Mouse (Mus musculus) neural tube, embryonic 12.5 days (tissue): ENCODE data around the gene Rybp. TPM values are rescaled to one million over a fixed set of nuclear protein-coding genes. Genes with fewer than 3 reads are reported as not detected.

ENCODE experiments used
- ATAC-seq: fragments of 200-750 bp; cut with Nextera tagmentation; 2 replicates; pipeline ENCODE4 v1.8.0; 2017; ENCODE audit warnings: low read depth, mild to moderate bottlenecking, moderate TSS enrichment, moderate library complexity; ENCODE audit not compliant: low FRiP score
- H3K27ac ChIP-seq: fragments of 300-500 bp; sonication (generic); 2 replicates; pipeline ENCODE4 v1.5.1; 2016
- H3K27me3 ChIP-seq: fragments of 300-500 bp; sonication (generic); replicated peaks from 2 replicates; pipeline ENCODE4 v1.6.1; 2016; ENCODE audit warnings: mild to moderate bottlenecking
- H3K36me3 ChIP-seq: fragments of 300-500 bp; sonication (generic); 2 replicates; pipeline ENCODE4 v1.6.1; 2016; ENCODE audit warnings: mild to moderate bottlenecking
- H3K4me1 ChIP-seq: fragments of 300-500 bp; sonication (generic); 2 replicates; pipeline ENCODE4 v1.6.1; 2016
- H3K4me2 ChIP-seq: fragments of 300-500 bp; sonication (generic); replicated peaks from 2 replicates; pipeline ENCODE4 v1.6.1; 2016; ENCODE audit warnings: mild to moderate bottlenecking
- H3K4me3 ChIP-seq: fragments of 300-500 bp; sonication (generic); 2 replicates; pipeline ENCODE4 v1.5.1; 2016
- H3K9ac ChIP-seq: fragments of 300-500 bp; sonication (generic); 2 replicates; pipeline ENCODE4 v1.6.1; 2016; ENCODE audit warnings: mild to moderate bottlenecking
- H3K9me3 ChIP-seq: fragments of 300-500 bp; sonication (generic); 2 replicates; pipeline ENCODE4 v1.6.1; 2016; ENCODE audit warnings: mild to moderate bottlenecking
- WGBS: fragments of 180-500 bp; shearing (Covaris S2); methylation state at CpG from one replicate; pipeline ENCODE4 v1.1.7; 2016; 5-methylcytosine and 5-hydroxymethylcytosine counted together
- polyA plus RNA-seq: library from polyadenylated mRNA; unstranded; fragments of >200 nt; fragmentation: Nextera tagmentation; extraction: Ambion mirVana; gene quantifications from 2 replicates; pipeline ENCODE4 v1.2.1, GENCODE M21; 2016

Rybp gene
- polyA plus RNA-seq, 1 experiment from 2014 or later, result 18.5 TPM

- Histone ChIP-seq H3K4me2 (no peak overlapping the region), H3K4me3 (no peak overlapping the region), H3K9ac (no peak overlapping the region), H3K27me3 (peaks cover 22% of the 10 kb centered on the region; the same call in 1 of the 2 replicates), H3K9me3 (no peaks in the 10 kb centered on the region), H3K4me1 (peaks cover 46% of the 10 kb centered on the region), H3K36me3 (no peaks in the 10 kb centered on the region), H3K27ac (no peak overlapping the region)
- WGBS, result 63% methylated on average over 6 of the region's 6 CpGs
- ATAC-seq, result no peak
Measured at GRCm38 (mm10) chr6:100215809-100216208, 71.5 kb downstream of the Rybp start.

GRCm38 (mm10) chr6:100214132-100214913, 73.0 kb downstream of the Rybp start:
- Histone ChIP-seq H3K9me3 (no peaks in the 10 kb centered on the region), H3K27me3 (peaks cover 28% of the 10 kb centered on the region; the same call in 1 of the 2 replicates), H3K4me2 (no peak overlapping the region), H3K9ac (no peak overlapping the region), H3K36me3 (no peaks in the 10 kb centered on the region), H3K27ac (no peak overlapping the region), H3K4me1 (peaks cover 44% of the 10 kb centered on the region), H3K4me3 (no peak overlapping the region)
- 53% methylated on average over 13 of the region's 13 CpGs for WGBS
- no peak for ATAC-seq

GRCm38 (mm10) chr6:100213596-100213995, 73.7 kb downstream of the Rybp start:
- Histone ChIP-seq H3K9me3 (no peaks in the 10 kb centered on the region), H3K4me1 (peaks cover 37% of the 10 kb centered on the region), H3K27me3 (peaks cover 27% of the 10 kb centered on the region; the same call in 1 of the 2 replicates), H3K4me2 (no peak overlapping the region), H3K4me3 (no peak overlapping the region), H3K9ac (no peak overlapping the region), H3K36me3 (no peaks in the 10 kb centered on the region), H3K27ac (no peak overlapping the region)
- WGBS, result 62% methylated on average over 9 of the region's 9 CpGs
- no peak for ATAC-seq

GRCm38 (mm10) chr6:100212820-100213219, 74.5 kb downstream of the Rybp start:
- no peak overlapping the region for H3K4me2 ChIP-seq
- H3K4me3 ChIP-seq, result no peak overlapping the region
- H3K9me3 ChIP-seq, result no peaks in the 10 kb centered on the region
- no peak overlapping the region for H3K27ac ChIP-seq
- 5% methylated on average over 7 of the region's 7 CpGs for WGBS
- no peaks in the 10 kb centered on the region for H3K36me3 ChIP-seq
- ATAC-seq, result peak; percentile 27; the same call in 1 of the 2 replicates
- H3K4me1 ChIP-seq, result peaks cover 29% of the 10 kb centered on the region
- H3K27me3 ChIP-seq, result peaks cover 31% of the 10 kb centered on the region; the same call in 1 of the 2 replicates
- H3K9ac ChIP-seq, result no peak overlapping the region

GRCm38 (mm10) chr6:100211646-100212045, 75.6 kb downstream of the Rybp start:
- H3K4me3 ChIP-seq, result no peak overlapping the region
- H3K36me3 ChIP-seq, result no peaks in the 10 kb centered on the region
- no peak overlapping the region for H3K4me2 ChIP-seq
- WGBS, result 87% methylated on average over 3 of the region's 3 CpGs
- H3K27me3 ChIP-seq, result peaks cover 31% of the 10 kb centered on the region; the same call in 1 of the 2 replicates
- ATAC-seq, result no peak
- H3K9me3 ChIP-seq, result no peaks in the 10 kb centered on the region
- H3K9ac ChIP-seq, result no peak overlapping the region
- H3K4me1 ChIP-seq, result peaks cover 38% of the 10 kb centered on the region
- no peak overlapping the region for H3K27ac ChIP-seq

GRCm38 (mm10) chr6:100210517-100210916, 76.8 kb downstream of the Rybp start:
- Histone ChIP-seq H3K4me3 (no peak overlapping the region), H3K4me2 (no peak overlapping the region), H3K36me3 (no peaks in the 10 kb centered on the region), H3K4me1 (peaks cover 43% of the 10 kb centered on the region), H3K9ac (no peak overlapping the region), H3K27me3 (peaks cover 29% of the 10 kb centered on the region; the same call in 1 of the 2 replicates), H3K27ac (no peak overlapping the region), H3K9me3 (no peaks in the 10 kb centered on the region)
- ATAC-seq, result no peak
- WGBS, result 86% methylated on average over 1 of the region's 1 CpGs

GRCm38 (mm10) chr6:100206741-100207275, 80.5 kb downstream of the Rybp start:
- Histone ChIP-seq H3K27ac (no peak overlapping the region), H3K9me3 (no peaks in the 10 kb centered on the region), H3K4me3 (no peak overlapping the region), H3K4me2 (peak overlapping the region; percentile 36; the same call in 1 of the 2 replicates), H3K4me1 (peaks cover 33% of the 10 kb centered on the region), H3K27me3 (peaks cover 25% of the 10 kb centered on the region), H3K36me3 (no peaks in the 10 kb centered on the region), H3K9ac (no peak overlapping the region)
- WGBS, result 3% methylated on average over 14 of the region's 14 CpGs
- peak; percentile 49; the same call in 1 of the 2 replicates for ATAC-seq

- 60% methylated on average over 1 of the region's 1 CpGs for WGBS
- H3K27ac ChIP-seq, result no peak overlapping the region
- H3K4me3 ChIP-seq, result no peak overlapping the region
- no peak for ATAC-seq
- H3K9me3 ChIP-seq, result no peaks in the 10 kb centered on the region
- no peaks in the 10 kb centered on the region for H3K36me3 ChIP-seq
- H3K9ac ChIP-seq, result no peak overlapping the region
- H3K27me3 ChIP-seq, result peaks cover 28% of the 10 kb centered on the region
- H3K4me1 ChIP-seq, result peaks cover 33% of the 10 kb centered on the region
- no peak overlapping the region for H3K4me2 ChIP-seq
Measured at GRCm38 (mm10) chr6:100206261-100206660, 81.0 kb downstream of the Rybp start.

GRCm38 (mm10) chr6:100204436-100204835, 82.8 kb downstream of the Rybp start:
- no peaks in the 10 kb centered on the region for H3K36me3 ChIP-seq
- H3K4me2 ChIP-seq, result no peak overlapping the region
- no peak overlapping the region for H3K9ac ChIP-seq
- H3K27me3 ChIP-seq, result peaks cover 23% of the 10 kb centered on the region
- no peak overlapping the region for H3K4me3 ChIP-seq
- 37% methylated on average over 7 of the region's 7 CpGs for WGBS
- H3K27ac ChIP-seq, result no peak overlapping the region
- no peak for ATAC-seq
- no peaks in the 10 kb centered on the region for H3K9me3 ChIP-seq
- H3K4me1 ChIP-seq, result peaks cover 33% of the 10 kb centered on the region

GRCm38 (mm10) chr6:100203492-100203891, 83.8 kb downstream of the Rybp start:
- peak; percentile 38 for ATAC-seq
- peaks cover 33% of the 10 kb centered on the region for H3K4me1 ChIP-seq

GRCm38 (mm10) chr6:100202091-100202490, 85.2 kb downstream of the Rybp start:
- no peak overlapping the region for H3K27ac ChIP-seq
- peaks cover 16% of the 10 kb centered on the region for H3K27me3 ChIP-seq
- H3K9me3 ChIP-seq, result no peaks in the 10 kb centered on the region
- WGBS, result 78% methylated on average over 1 of the region's 1 CpGs
- H3K9ac ChIP-seq, result no peak overlapping the region
- ATAC-seq, result no peak
- H3K36me3 ChIP-seq, result no peaks in the 10 kb centered on the region
- H3K4me1 ChIP-seq, result peaks cover 32% of the 10 kb centered on the region
- no peak overlapping the region for H3K4me3 ChIP-seq
- H3K4me2 ChIP-seq, result no peak overlapping the region

More at GRCm38 (mm10) chr6:100203492-100203891, 83.8 kb downstream of the Rybp start:
- Histone ChIP-seq H3K27ac (no peak overlapping the region), H3K9ac (no peak overlapping the region), H3K4me2 (no peak overlapping the region), H3K36me3 (no peaks in the 10 kb centered on the region), H3K4me3 (no peak overlapping the region), H3K27me3 (peaks cover 19% of the 10 kb centered on the region), H3K9me3 (no peaks in the 10 kb centered on the region)
- 16% methylated on average over 3 of the region's 3 CpGs for WGBS

- no peak overlapping the region for H3K4me2 ChIP-seq
- no peak overlapping the region for H3K9ac ChIP-seq
- H3K36me3 ChIP-seq, result no peaks in the 10 kb centered on the region
- H3K4me1 ChIP-seq, result peaks cover 18% of the 10 kb centered on the region
- no peaks in the 10 kb centered on the region for H3K9me3 ChIP-seq
- no peak for ATAC-seq
- H3K27ac ChIP-seq, result no peak overlapping the region
- 52% methylated on average over 5 of the region's 5 CpGs for WGBS
- peaks cover 9% of the 10 kb centered on the region for H3K27me3 ChIP-seq
- no peak overlapping the region for H3K4me3 ChIP-seq
Measured at GRCm38 (mm10) chr6:100197102-100197501, 90.2 kb downstream of the Rybp start.
